Mouse (Mus musculus) stomach, embryonic 15.5 days (tissue): ENCODE results near the gene Ndufaf2. TPM values are rescaled to one million over a fixed set of nuclear protein-coding genes. Genes with fewer than 3 reads are reported as not detected.
A peak's percentile ranks its signal among the peaks of the same experiment; 100 is the strongest.

Experiments used
- ATAC-seq: fragments of 200-750 bp; cut with Nextera tagmentation; 2 replicates; pipeline ENCODE4 v1.8.0; 2017; ENCODE audit warnings: low read depth, moderate number of reproducible peaks, moderate TSS enrichment; ENCODE audit not compliant: insufficient read depth, low FRiP score
- H3K27ac ChIP-seq: fragments of 300-500 bp; sonication (generic); 2 replicates; pipeline ENCODE4 v1.5.1; 2015; ENCODE audit warnings: mild to moderate bottlenecking, inconsistent platforms
- H3K27me3 ChIP-seq: fragments of 300-500 bp; sonication (generic); replicated peaks from 2 replicates; pipeline ENCODE4 v1.6.1; 2015; ENCODE audit warnings: inconsistent platforms
- H3K36me3 ChIP-seq: fragments of 300-500 bp; sonication (generic); 2 replicates; pipeline ENCODE4 v1.6.1; 2015; ENCODE audit warnings: inconsistent platforms
- H3K4me1 ChIP-seq: fragments of 300-500 bp; sonication (generic); 2 replicates; pipeline ENCODE4 v1.6.1; 2015; ENCODE audit warnings: inconsistent platforms
- H3K4me2 ChIP-seq: fragments of 300-500 bp; sonication (generic); 2 replicates; pipeline ENCODE4 v1.6.1; 2015; ENCODE audit warnings: mild to moderate bottlenecking, inconsistent platforms
- H3K4me3 ChIP-seq: fragments of 300-500 bp; sonication (generic); replicated peaks from 2 replicates; pipeline ENCODE4 v1.5.1; 2015; ENCODE audit warnings: inconsistent platforms
- H3K9ac ChIP-seq: fragments of 300-500 bp; sonication (generic); 2 replicates; pipeline ENCODE4 v1.6.1; 2015; ENCODE audit warnings: inconsistent platforms
- H3K9me3 ChIP-seq: fragments of 300-500 bp; sonication (generic); 2 replicates; pipeline ENCODE4 v1.6.1; 2016; ENCODE audit warnings: inconsistent platforms
- WGBS: fragments of 180-500 bp; shearing (Covaris S2); methylation state at CpG from one replicate; pipeline ENCODE4 v1.1.7; 2015; 5-methylcytosine and 5-hydroxymethylcytosine counted together
- polyA plus RNA-seq: library from polyadenylated mRNA; unstranded; fragments of >200 nt; fragmentation: Nextera tagmentation; extraction: Ambion mirVana; gene quantifications from 2 replicates; pipeline ENCODE4 v1.2.1, GENCODE M21; 2015

Gene Ndufaf2
- polyA plus RNA-seq, 1 experiment from 2014 or later: 72.9 TPM

- 70% methylated on average over 11 of the region's 11 CpGs for whole genome bisulfite sequencing
- Histone ChIP-seq H3K4me1 (no peaks in the 10 kb centered on the region), H3K4me3 (no peak overlapping the region), H3K27ac (no peak overlapping the region), H3K4me2 (no peak overlapping the region), H3K9ac (no peak overlapping the region), H3K27me3 (no peaks in the 10 kb centered on the region), H3K9me3 (no peaks in the 10 kb centered on the region), H3K36me3 (no peaks in the 10 kb centered on the region)
- no peak for ATAC-seq
Observed at GRCm38 (mm10) chr13:107970422-107971142, 187.8 kb downstream of the Ndufaf2 start.

- H3K36me3 ChIP-seq: no peaks in the 10 kb centered on the region
- no peak overlapping the region for H3K4me3 ChIP-seq
- H3K9ac ChIP-seq: no peak overlapping the region
- H3K27ac ChIP-seq: no peak overlapping the region
- 32% methylated on average over 7 of the region's 7 CpGs for WGBS
- no peaks in the 10 kb centered on the region for H3K27me3 ChIP-seq
- no peak for ATAC-seq
- no peaks in the 10 kb centered on the region for H3K4me1 ChIP-seq
- no peak overlapping the region for H3K4me2 ChIP-seq
- no peaks in the 10 kb centered on the region for H3K9me3 ChIP-seq
Observed at GRCm38 (mm10) chr13:107969961-107970391, 188.4 kb downstream of the Ndufaf2 start.

- no peaks in the 10 kb centered on the region for H3K9me3 ChIP-seq
- H3K4me2 ChIP-seq: no peak overlapping the region
- no peak overlapping the region for H3K9ac ChIP-seq
- H3K27me3 ChIP-seq: no peaks in the 10 kb centered on the region
- H3K27ac ChIP-seq: 0 out of 2 replicates have a peak overlapping the region, but pooled peaks have one; percentile 6
- no peak overlapping the region for H3K4me3 ChIP-seq
- H3K36me3 ChIP-seq: no peaks in the 10 kb centered on the region
- 43% methylated on average over 7 of the region's 7 CpGs for WGBS
- ATAC-seq: no peak
- H3K4me1 ChIP-seq: peaks cover 16% of the 10 kb centered on the region
Observed at GRCm38 (mm10) chr13:107964616-107965015, 193.8 kb downstream of the Ndufaf2 start.

GRCm38 (mm10) chr13:107963471-107963870 lies 195.0 kb downstream of the Ndufaf2 start:
- no peak for ATAC-seq
- Histone ChIP-seq H3K4me1 (peaks cover 17% of the 10 kb centered on the region), H3K9ac (no peak overlapping the region), H3K27me3 (no peaks in the 10 kb centered on the region), H3K36me3 (no peaks in the 10 kb centered on the region), H3K27ac (no peak overlapping the region), H3K4me2 (no peak overlapping the region), H3K9me3 (no peaks in the 10 kb centered on the region), H3K4me3 (no peak overlapping the region)
- 59% methylated on average over 11 of the region's 11 CpGs for WGBS

GRCm38 (mm10) chr13:107962741-107963140 lies 195.7 kb downstream of the Ndufaf2 start:
- 65% methylated on average over 4 of the region's 4 CpGs for WGBS
- Histone ChIP-seq H3K27ac (peak overlapping the region; percentile 64), H3K4me1 (peaks cover 21% of the 10 kb centered on the region), H3K27me3 (no peaks in the 10 kb centered on the region), H3K9me3 (no peaks in the 10 kb centered on the region), H3K9ac (no peak overlapping the region), H3K4me3 (no peak overlapping the region), H3K36me3 (no peaks in the 10 kb centered on the region), H3K4me2 (no peak overlapping the region)
- ATAC-seq: no peak

GRCm38 (mm10) chr13:107961972-107962371 lies 196.5 kb downstream of the Ndufaf2 start:
- Histone ChIP-seq H3K4me2 (peak overlapping the region; percentile 30), H3K4me3 (no peak overlapping the region), H3K9me3 (no peaks in the 10 kb centered on the region), H3K36me3 (no peaks in the 10 kb centered on the region), H3K9ac (no peak overlapping the region), H3K27ac (peak overlapping the region; percentile 77), H3K4me1 (peaks cover 21% of the 10 kb centered on the region), H3K27me3 (no peaks in the 10 kb centered on the region)
- 52% methylated on average over 4 of the region's 4 CpGs for WGBS
- ATAC-seq: peak; percentile 92

- no peaks in the 10 kb centered on the region for H3K9me3 ChIP-seq
- ATAC-seq: no peak
Observed at GRCm38 (mm10) chr13:107961501-107961900, 196.9 kb downstream of the Ndufaf2 start.

GRCm38 (mm10) chr13:107960549-107960948 lies 197.9 kb downstream of the Ndufaf2 start:
- 85% methylated on average over 5 of the region's 5 CpGs for WGBS
- H3K9me3 ChIP-seq: no peaks in the 10 kb centered on the region
- H3K27me3 ChIP-seq: no peaks in the 10 kb centered on the region
- no peak overlapping the region for H3K4me2 ChIP-seq
- H3K9ac ChIP-seq: no peak overlapping the region
- H3K4me1 ChIP-seq: peaks cover 25% of the 10 kb centered on the region
- H3K36me3 ChIP-seq: no peaks in the 10 kb centered on the region
- no peak overlapping the region for H3K27ac ChIP-seq
- no peak overlapping the region for H3K4me3 ChIP-seq
- no peak for ATAC-seq

More at GRCm38 (mm10) chr13:107961501-107961900, 196.9 kb downstream of the Ndufaf2 start:
- WGBS: 71% methylated on average over 4 of the region's 4 CpGs
- H3K4me2 ChIP-seq: peak overlapping the region; percentile 30; the same call in 1 of the 2 replicates
- H3K27me3 ChIP-seq: no peaks in the 10 kb centered on the region
- H3K9ac ChIP-seq: no peak overlapping the region
- no peak overlapping the region for H3K4me3 ChIP-seq
- peaks cover 21% of the 10 kb centered on the region for H3K4me1 ChIP-seq
- H3K36me3 ChIP-seq: no peaks in the 10 kb centered on the region
- H3K27ac ChIP-seq: peak overlapping the region; percentile 77

- no peaks in the 10 kb centered on the region for H3K36me3 ChIP-seq
- H3K4me3 ChIP-seq: no peak overlapping the region
- no peak overlapping the region for H3K9ac ChIP-seq
- peaks cover 25% of the 10 kb centered on the region for H3K4me1 ChIP-seq
- H3K9me3 ChIP-seq: no peaks in the 10 kb centered on the region
- H3K4me2 ChIP-seq: no peak overlapping the region
- no peak overlapping the region for H3K27ac ChIP-seq
- no peak for ATAC-seq
- H3K27me3 ChIP-seq: no peaks in the 10 kb centered on the region
- 77% methylated on average over 4 of the region's 4 CpGs for WGBS
Observed at GRCm38 (mm10) chr13:107959891-107960290, 198.5 kb downstream of the Ndufaf2 start.

- Histone ChIP-seq H3K27ac (peak overlapping the region; percentile 73), H3K9me3 (no peaks in the 10 kb centered on the region), H3K36me3 (no peaks in the 10 kb centered on the region), H3K4me3 (no peak overlapping the region), H3K4me2 (no peak overlapping the region), H3K27me3 (no peaks in the 10 kb centered on the region), H3K4me1 (peaks cover 21% of the 10 kb centered on the region), H3K9ac (no peak overlapping the region)
- 29% methylated on average over 3 of the region's 3 CpGs for WGBS
- ATAC-seq: no peak
Observed at GRCm38 (mm10) chr13:107956246-107956645, 202.2 kb downstream of the Ndufaf2 start.

GRCm38 (mm10) chr13:107955327-107956110 lies 202.9 kb downstream of the Ndufaf2 start:
- H3K4me2 ChIP-seq: 0 out of 2 replicates have a peak overlapping the region, but pooled peaks have one; percentile 19

More at GRCm38 (mm10) chr13:107955327-107956110, 202.9 kb downstream of the Ndufaf2 start:
- H3K27ac ChIP-seq: peak overlapping the region; percentile 73
- H3K27me3 ChIP-seq: no peaks in the 10 kb centered on the region
- H3K4me1 ChIP-seq: peaks cover 21% of the 10 kb centered on the region
- no peaks in the 10 kb centered on the region for H3K36me3 ChIP-seq
- no peak overlapping the region for H3K9ac ChIP-seq
- ATAC-seq: peak; percentile 75
- H3K4me3 ChIP-seq: no peak overlapping the region
- WGBS: 21% methylated on average over 18 of the region's 18 CpGs
- H3K9me3 ChIP-seq: no peaks in the 10 kb centered on the region
